Mouse (Mus musculus) testis, adult 2 months (tissue): ENCODE measurements around the gene Rcsd1. TPM values are rescaled to one million over a fixed set of nuclear protein-coding genes. Genes with fewer than 3 reads are reported as not detected.

ENCODE experiments used
- H3K27ac ChIP-seq: fragments of 200-500 bp; 2 replicates; pipeline ENCODE4 v1.5.1; 2012; ENCODE audit warnings: low read depth, low read length; ENCODE audit not compliant: control insufficient read depth, insufficient read depth
- H3K27me3 ChIP-seq: fragments of 200-500 bp; 2 replicates; pipeline ENCODE4 v1.6.1; 2012; ENCODE audit warnings: mild to moderate bottlenecking, low read length, moderate library complexity; ENCODE audit not compliant: control insufficient read depth, insufficient read depth
- H3K36me3 ChIP-seq: fragments of 200-500 bp; 2 replicates; pipeline ENCODE4 v1.6.1; 2012; ENCODE audit warnings: mild to moderate bottlenecking, low read length; ENCODE audit not compliant: control insufficient read depth, insufficient read depth
- H3K4me1 ChIP-seq: fragments of 200-500 bp; 2 replicates; pipeline ENCODE4 v1.6.1; 2012; ENCODE audit warnings: low read length; ENCODE audit not compliant: control insufficient read depth, insufficient read depth
- H3K4me3 ChIP-seq: fragments of 200-500 bp; 2 replicates; pipeline ENCODE4 v1.5.1; 2012; ENCODE audit warnings: low read depth, mild to moderate bottlenecking, low read length, moderate library complexity, mixed read lengths; ENCODE audit not compliant: control insufficient read depth
- CTCF ChIP-seq: fragments of 200-500 bp; IDR thresholded peaks from 2 replicates; pipeline ENCODE4 v1.5.1; 2012; ENCODE audit warnings: low read depth, mild to moderate bottlenecking, inconsistent platforms, low read length, moderate library complexity; ENCODE audit not compliant: control insufficient read depth, insufficient read depth, insufficient replicate concordance
- POLR2A ChIP-seq: fragments of 200-500 bp; IDR thresholded peaks from 2 replicates; pipeline ENCODE4 v1.6.1; 2012; ENCODE audit warnings: low read depth, mild to moderate bottlenecking, inconsistent platforms, low read length, moderate library complexity; ENCODE audit not compliant: control insufficient read depth
- polyA plus RNA-seq: library from polyadenylated mRNA; depleted of rRNA; stranded (reverse); fragments of >200 nt; gene quantifications from 2 replicates; pipeline ENCODE4 v1.2.3, GENCODE M21; 2012

The Rcsd1 gene
- polyA plus RNA-seq, 1 experiment = 0.89 TPM

GRCm38 (mm10) chr1:165737867-165738266 lies 28.3 kb upstream of the Rcsd1 start:
- H3K36me3 ChIP-seq = no peaks in the 10 kb centered on the region
- H3K27ac ChIP-seq = no peak overlapping the region
- TF ChIP-seq POLR2A (no peak), CTCF (no peak)

DNA sequence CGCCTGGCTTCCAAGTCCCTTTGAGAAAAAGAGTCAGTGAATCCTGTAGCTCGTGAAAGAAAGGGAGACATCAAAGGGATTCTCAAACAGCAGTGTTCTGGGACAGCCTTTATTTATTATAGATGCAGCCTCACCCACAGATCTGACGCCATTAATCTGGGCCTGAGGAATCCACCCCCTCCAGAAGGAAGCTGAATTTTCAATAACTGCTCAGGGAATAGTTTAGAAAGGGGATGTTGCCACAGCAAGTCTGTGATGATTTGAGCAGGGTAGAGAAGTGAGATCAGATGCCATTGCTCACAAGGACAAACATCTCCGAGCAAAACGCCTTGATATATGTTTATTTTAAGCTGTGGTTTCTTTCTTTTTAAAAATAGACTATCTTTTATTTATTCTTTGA lies 27.9 kb upstream of the Rcsd1 start:
- H3K4me1 ChIP-seq = peaks cover 6% of the 10 kb centered on the region
- H3K27ac ChIP-seq = no peak overlapping the region
- no peak overlapping the region for H3K4me3 ChIP-seq
- TF ChIP-seq CTCF (no peak), POLR2A (no peak)
- H3K27me3 ChIP-seq = no peaks in the 10 kb centered on the region
- no peaks in the 10 kb centered on the region for H3K36me3 ChIP-seq

More at GRCm38 (mm10) chr1:165737867-165738266, 28.3 kb upstream of the Rcsd1 start:
- Histone ChIP-seq H3K4me3 (no peak overlapping the region), H3K4me1 (peaks cover 6% of the 10 kb centered on the region), H3K27me3 (no peaks in the 10 kb centered on the region)

DNA sequence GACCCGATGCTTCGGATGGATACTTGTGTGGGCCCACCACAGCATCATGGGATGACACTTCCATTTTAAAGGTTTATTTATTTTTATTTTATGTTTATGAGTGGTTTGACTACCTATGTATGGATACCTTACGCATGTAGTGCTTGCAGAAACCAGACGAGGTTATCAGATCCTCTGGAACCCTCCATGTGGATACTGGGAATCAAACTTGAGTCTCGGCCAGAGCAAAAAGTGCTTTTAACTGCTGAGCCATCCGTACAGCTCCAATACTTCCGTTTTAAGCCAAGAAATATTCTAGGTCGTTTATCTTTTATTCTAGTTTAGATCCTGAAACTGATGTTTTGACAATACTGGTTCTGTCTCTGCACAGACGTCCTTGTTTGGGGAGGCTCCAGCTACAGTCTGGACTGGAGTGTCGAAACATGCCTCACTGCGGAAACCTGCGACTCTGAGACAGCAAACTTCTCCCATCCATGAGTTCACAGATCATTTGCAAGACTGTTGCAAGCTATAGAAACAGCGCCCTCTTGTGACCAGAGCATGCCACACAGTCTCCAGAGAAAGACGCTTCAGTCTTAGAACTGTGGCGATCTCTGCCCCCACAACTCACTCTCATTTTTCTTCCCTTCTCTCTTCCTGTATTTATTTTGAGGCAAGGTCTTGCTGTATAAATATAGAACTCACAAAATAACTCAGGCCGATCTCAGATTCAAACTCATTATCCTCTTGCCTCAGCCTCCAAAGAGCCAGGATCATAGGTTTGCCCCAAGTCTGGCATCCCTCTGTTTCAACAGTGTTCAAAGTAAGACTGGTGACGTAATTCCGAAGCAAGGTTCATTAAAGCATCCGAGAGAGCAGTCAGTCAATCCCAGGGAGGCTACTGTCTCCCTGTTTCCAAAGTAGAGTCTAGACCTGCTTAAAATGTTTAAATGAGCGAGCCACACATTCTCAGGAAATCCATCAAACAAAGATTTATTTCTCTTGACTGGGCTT lies 26.6 kb upstream of the Rcsd1 start:
- Histone ChIP-seq H3K27me3 (no peaks in the 10 kb centered on the region), H3K36me3 (no peaks in the 10 kb centered on the region), H3K27ac (no peak overlapping the region), H3K4me3 (no peak overlapping the region), H3K4me1 (peaks cover 6% of the 10 kb centered on the region)
- no peak for TF ChIP-seq POLR2A
- peak; percentile 80; the same call in 1 of the 2 replicates for TF ChIP-seq CTCF

DNA sequence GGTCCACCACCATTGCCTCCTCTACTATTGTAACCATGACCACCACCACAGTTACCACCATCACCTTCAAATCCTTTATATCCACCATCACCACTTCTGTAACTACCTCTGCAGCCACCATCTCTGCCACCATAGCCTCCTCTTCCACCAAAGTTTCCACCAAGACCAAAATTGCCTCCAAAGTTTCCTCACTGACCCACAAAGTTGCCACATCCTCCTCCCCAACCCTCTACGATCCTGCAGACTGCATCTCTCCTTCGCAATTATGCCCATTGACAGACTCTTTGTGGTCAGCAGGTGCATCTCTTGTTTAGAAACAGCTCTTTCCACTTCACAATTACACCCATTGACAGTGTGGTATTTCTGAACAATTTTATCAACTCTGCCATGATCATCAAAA lies 25.3 kb upstream of the Rcsd1 start:
- Histone ChIP-seq H3K27me3 (no peaks in the 10 kb centered on the region), H3K4me3 (peak overlapping the region; percentile 4; the same call in 1 of the 2 replicates), H3K36me3 (no peaks in the 10 kb centered on the region), H3K27ac (no peak overlapping the region), H3K4me1 (peaks cover 6% of the 10 kb centered on the region)
- TF ChIP-seq POLR2A (no peak), CTCF (no peak)

DNA sequence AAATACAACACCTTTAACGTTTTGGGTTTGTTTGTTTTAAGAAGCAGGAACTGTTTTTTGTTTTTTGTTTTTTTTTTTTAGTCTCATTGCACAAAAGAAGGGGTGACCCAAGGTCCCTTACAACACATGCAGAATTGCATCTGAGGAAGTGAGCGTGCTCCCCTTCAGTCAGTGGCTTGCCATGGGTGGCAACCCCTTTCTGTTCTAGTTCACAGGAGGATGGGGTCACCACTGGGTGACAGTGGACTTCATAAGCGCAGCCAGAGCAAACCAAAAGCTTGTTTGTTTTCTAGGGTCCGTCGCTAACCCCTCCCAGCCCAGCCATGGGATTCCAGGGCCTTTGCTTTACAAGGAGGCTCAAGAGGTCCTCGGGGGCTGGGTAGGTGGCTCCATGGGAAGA lies 22.0 kb upstream of the Rcsd1 start:
- no peak overlapping the region for H3K4me3 ChIP-seq
- no peak overlapping the region for H3K27ac ChIP-seq
- H3K27me3 ChIP-seq = no peaks in the 10 kb centered on the region
- TF ChIP-seq POLR2A (no peak), CTCF (no peak)
- peaks cover 6% of the 10 kb centered on the region for H3K4me1 ChIP-seq
- H3K36me3 ChIP-seq = no peaks in the 10 kb centered on the region

- Histone ChIP-seq H3K27me3 (no peaks in the 10 kb centered on the region), H3K4me1 (no peaks in the 10 kb centered on the region), H3K27ac (no peak overlapping the region), H3K36me3 (no peaks in the 10 kb centered on the region), H3K4me3 (no peak overlapping the region)
- TF ChIP-seq POLR2A = no peak
- no peak for TF ChIP-seq CTCF
Observed at GRCm38 (mm10) chr1:165730129-165730528, 20.6 kb upstream of the Rcsd1 start.

- no peak for TF ChIP-seq CTCF
- TF ChIP-seq POLR2A = no peak
- no peaks in the 10 kb centered on the region for H3K27me3 ChIP-seq
- H3K4me1 ChIP-seq = no peaks in the 10 kb centered on the region
- no peak overlapping the region for H3K4me3 ChIP-seq
- H3K36me3 ChIP-seq = no peaks in the 10 kb centered on the region
- H3K27ac ChIP-seq = no peak overlapping the region
Observed at GRCm38 (mm10) chr1:165728057-165728639, 18.6 kb upstream of the Rcsd1 start.
